Mouse (Mus musculus) CD4-positive, CD25-positive, alpha-beta regulatory T cell, adult 2 months (primary cell): ENCODE results near the gene Limd1.

ENCODE experiments used
- DNase-seq: peaks from one replicate; pipeline ENCODE4 v3.0.0-alpha.2; 2012; ENCODE audit warnings: low read depth, low spot score

Limd1 gene

GRCm38 (mm10) chr9:123481136-123481535 lies 2.6 kb downstream of the Limd1 start:
- DNase-seq, result no peak

- DNase-seq, result no peak
Measured at GRCm38 (mm10) chr9:123483598-123483997, 5.1 kb downstream of the Limd1 start.

GRCm38 (mm10) chr9:123484830-123485229 lies 6.3 kb downstream of the Limd1 start:
- no peak for DNase-seq

- DNase-seq, result no peak
Measured at GRCm38 (mm10) chr9:123485561-123485960, 7.1 kb downstream of the Limd1 start.

GRCm38 (mm10) chr9:123486635-123487034 lies 8.1 kb downstream of the Limd1 start:
- no peak for DNase-seq

- DNase-seq, result no peak
Measured at GRCm38 (mm10) chr9:123489073-123489472, 10.6 kb downstream of the Limd1 start.

- no peak for DNase-seq
Measured at GRCm38 (mm10) chr9:123489727-123490343, 11.3 kb downstream of the Limd1 start.

- DNase-seq, result no peak
Measured at GRCm38 (mm10) chr9:123490930-123491329, 12.4 kb downstream of the Limd1 start.

- DNase-seq, result no peak
Measured at GRCm38 (mm10) chr9:123491917-123492585, 13.5 kb downstream of the Limd1 start.

- DNase-seq, result no peak
Measured at GRCm38 (mm10) chr9:123496665-123497064, 18.2 kb downstream of the Limd1 start.

GRCm38 (mm10) chr9:123497906-123498305 lies 19.4 kb downstream of the Limd1 start:
- peak; percentile 51 for DNase-seq

GRCm38 (mm10) chr9:123500480-123500879 lies 22.0 kb downstream of the Limd1 start:
- DNase-seq, result no peak

- DNase-seq, result no peak
Measured at GRCm38 (mm10) chr9:123503171-123503834, 24.8 kb downstream of the Limd1 start.

GRCm38 (mm10) chr9:123504325-123504724 lies 25.8 kb downstream of the Limd1 start:
- peak; percentile 86 for DNase-seq

- no peak for DNase-seq
Measured at GRCm38 (mm10) chr9:123505598-123505997, 27.1 kb downstream of the Limd1 start.

- no peak for DNase-seq
Measured at GRCm38 (mm10) chr9:123506270-123507146, 28.0 kb downstream of the Limd1 start.

- no peak for DNase-seq
Measured at GRCm38 (mm10) chr9:123507380-123507779, 28.9 kb downstream of the Limd1 start.

GRCm38 (mm10) chr9:123508986-123509385 lies 30.5 kb downstream of the Limd1 start:
- DNase-seq, result peak; percentile 42

GRCm38 (mm10) chr9:123509638-123510604 lies 31.4 kb downstream of the Limd1 start:
- DNase-seq, result peak; percentile 91

- peak; percentile 25 for DNase-seq
Measured at GRCm38 (mm10) chr9:123510926-123511325, 32.4 kb downstream of the Limd1 start.

- no peak for DNase-seq
Measured at GRCm38 (mm10) chr9:123512482-123512881, 34.0 kb downstream of the Limd1 start.
